Mouse (Mus musculus) heart, postnatal 10 days (tissue): ENCODE measurements at regions not wholly inside any gene's neighbourhood (a gene's known extent, or its start where the extent isn't known, plus 50 kb on each side); places are given as distances from the start of the nearest gene placed in this dataset.
A peak's percentile ranks its signal among the peaks of the same experiment; 100 is the strongest.

Experiments used
- DNase-seq, 2 experiments: peaks; one replicate each; pipeline ENCODE4 v3.0.0; 2021
- intact Hi-C: fragments of 180-260 bp; cut with DNase I; formaldehyde crosslinking; loops from one replicate; pipeline ENCODE4 v1.15.1; 2025

DNA sequence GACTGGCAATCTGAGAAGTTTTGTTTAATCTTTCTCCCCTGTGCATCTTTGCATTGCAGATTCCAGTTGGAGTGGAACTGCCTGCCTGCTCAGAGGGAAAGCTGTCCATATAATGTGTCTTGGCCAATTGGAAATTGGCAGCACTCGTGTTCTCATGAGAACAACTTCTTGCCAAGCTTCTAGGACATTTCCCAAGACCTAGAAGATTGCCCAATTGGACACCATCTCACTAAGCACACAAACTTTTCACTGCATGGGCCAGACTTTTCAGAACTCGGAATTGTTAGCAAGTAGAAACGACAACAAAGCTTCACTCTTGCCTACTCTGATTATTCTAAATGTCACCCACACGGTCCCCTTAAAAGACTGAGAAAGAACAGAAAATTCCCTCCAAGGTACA, 409.8 kb downstream of the Rwdd3 start:
- intact Hi-C loops = no loop called here
- DNase-seq = peak; percentile 4 to 13

DNA sequence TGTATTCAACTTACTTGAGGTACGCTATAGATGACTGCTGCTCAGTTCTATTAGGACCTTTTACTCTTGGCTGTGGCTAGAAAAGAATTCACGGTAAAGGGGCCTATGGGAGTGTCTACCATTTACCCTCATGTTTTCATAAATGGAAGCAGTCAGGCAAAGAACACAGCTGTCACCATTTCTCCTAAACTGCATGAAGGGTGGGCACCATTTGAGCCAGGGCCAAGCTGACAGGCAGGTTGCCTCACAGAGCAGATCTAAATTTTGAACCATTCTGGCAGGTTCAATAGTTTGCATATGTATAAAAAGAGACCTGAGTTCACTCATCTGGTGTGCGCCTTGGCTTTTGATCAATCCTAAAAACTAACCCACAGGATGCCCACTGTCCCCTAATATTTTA, 410.3 kb downstream of the Rwdd3 start:
- intact Hi-C loops = no loop called here
- no peak for DNase-seq

DNA sequence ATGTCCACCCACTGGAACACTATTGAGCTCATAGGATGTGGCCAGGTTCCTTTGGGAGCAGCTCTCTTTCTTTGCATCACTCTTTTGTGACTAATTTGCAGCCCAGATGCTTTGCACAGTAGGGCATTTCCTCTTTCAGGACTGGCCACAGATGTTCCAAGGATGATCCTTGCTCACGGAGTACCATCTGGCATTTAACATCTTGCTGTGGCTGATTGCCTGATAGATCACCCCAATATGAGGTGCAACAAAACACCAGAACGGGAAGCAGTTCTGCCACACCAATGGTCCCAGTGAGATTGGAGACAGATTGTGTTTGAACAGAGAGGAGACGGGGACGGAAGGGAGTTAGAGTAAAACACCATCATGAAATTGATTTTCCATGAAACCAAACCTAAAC, 423.0 kb downstream of the Rwdd3 start:
- DNase-seq = no peak
- intact Hi-C loops = no loop called here

DNA sequence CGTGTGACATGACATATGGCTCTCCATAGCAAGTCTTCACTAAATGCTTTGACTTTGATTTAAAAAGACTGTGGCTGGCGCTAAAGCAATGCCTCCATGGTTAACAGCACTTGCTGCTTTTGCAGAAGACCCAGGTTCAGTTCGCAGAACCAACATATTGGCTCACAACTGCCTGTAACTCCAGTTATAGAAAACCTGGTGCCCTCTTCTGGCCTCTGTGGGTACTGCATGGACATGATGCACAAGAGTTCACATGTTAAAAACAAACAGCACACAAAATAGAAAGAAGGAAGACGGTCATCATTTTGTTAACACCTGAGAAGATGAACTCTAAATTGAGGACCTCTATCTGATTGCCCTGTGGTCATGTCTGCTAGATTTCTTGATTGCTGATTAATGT, 423.8 kb downstream of the Rwdd3 start:
- DNase-seq = peak in 1 of 2 experiments; percentile 4
- intact Hi-C loops = no loop called here

DNA sequence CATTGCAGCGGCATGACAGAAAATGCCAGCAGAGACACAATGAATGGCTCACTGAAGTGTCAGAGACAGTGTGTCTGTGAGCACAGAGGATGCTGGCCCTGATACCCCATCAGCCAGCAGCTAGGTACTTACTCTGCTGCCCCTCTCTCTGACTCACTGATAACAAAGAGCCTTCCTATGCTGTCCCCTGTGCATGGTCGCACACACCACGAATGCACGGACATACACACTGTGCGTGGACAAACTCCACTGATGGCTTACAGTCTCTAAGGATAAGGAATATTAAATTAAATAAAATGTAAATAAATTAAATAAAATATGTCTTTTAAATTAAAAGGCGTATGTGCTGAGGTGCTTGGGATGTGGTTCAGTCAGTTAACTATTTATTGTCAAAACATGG, 438.2 kb downstream of the Rwdd3 start:
- intact Hi-C loops = no loop called here
- no peak for DNase-seq

DNA sequence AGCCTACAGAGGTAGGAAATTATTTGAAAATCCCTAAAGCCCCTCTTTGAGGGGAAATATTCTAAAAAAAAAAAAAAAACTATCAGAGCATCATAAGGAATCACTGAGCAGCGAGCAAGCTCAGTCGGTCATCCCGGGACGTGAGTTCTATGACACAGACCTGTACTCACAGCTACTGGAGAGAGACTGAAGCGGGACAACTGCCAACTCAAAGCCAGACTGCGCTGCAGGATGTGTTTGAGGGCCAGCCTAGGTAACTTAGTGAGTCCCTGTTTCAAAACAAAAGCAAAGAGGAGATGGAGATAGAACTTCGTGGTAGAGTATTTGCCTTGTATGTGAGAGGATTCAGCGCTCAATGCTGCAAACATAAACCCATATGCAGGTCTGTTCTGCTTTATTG, 439.1 kb downstream of the Rwdd3 start:
- no peak for DNase-seq
- intact Hi-C loops = no loop called here

DNA sequence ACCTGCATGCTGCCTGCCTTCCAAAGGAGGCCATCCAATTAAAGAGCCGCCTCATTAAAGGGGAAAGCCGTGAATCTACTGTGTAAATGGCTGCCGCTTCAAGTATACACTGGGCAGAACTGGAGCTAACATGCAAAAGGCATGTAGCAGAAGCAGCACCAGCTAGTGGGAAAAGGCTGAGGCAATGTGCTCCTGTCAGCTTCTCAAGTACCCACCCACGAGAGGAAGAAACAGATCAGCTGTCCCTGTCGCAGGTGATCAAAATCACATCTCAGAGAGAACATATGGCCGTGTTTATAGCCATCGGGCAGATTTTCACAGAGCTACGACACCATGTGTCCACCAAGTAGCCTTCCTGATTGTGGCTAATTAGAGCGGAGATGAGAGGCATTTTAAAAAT, 440.2 kb downstream of the Rwdd3 start:
- no peak for DNase-seq
- intact Hi-C loops = no loop called here

DNA sequence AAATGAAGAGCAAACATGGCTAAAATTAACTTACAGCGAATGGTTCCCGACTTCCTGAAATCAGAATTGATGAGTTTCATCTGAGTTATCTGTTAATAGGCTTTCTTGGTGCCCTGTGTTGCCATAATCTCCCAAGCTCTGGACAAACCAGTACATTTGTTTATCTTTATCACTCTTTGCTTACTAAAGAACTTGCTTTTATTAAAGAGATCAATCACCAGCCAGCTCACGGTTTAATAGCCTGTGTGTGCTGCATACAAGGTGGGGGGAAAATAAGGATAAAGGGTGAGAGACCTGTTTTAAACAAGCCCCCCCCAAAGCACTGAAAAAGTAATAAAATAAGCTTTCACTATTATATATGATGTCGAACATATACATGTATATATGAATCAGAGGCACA, 441.3 kb downstream of the Rwdd3 start:
- DNase-seq = no peak
- intact Hi-C loops = no loop called here

DNA sequence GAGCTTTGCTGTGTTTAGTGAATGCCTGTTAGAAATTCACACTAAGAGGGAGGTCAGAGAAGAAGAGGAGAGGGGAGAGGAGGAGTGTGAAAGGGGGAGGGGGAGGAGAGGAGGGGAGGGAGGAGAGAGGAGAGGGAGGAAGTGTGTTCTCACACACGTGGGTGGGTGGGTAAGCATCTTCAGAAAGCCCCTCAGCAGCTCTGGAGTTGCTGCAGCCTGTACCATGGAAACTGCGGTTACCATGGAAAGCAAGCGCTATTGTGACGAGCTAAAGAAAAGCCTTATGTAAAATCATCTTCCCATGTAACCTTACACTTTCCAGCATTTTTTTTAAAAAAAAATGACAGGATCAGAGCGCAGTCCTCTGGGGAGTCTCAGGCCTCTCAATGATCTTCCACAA, 441.8 kb downstream of the Rwdd3 start:
- intact Hi-C loops = no loop called here

DNA sequence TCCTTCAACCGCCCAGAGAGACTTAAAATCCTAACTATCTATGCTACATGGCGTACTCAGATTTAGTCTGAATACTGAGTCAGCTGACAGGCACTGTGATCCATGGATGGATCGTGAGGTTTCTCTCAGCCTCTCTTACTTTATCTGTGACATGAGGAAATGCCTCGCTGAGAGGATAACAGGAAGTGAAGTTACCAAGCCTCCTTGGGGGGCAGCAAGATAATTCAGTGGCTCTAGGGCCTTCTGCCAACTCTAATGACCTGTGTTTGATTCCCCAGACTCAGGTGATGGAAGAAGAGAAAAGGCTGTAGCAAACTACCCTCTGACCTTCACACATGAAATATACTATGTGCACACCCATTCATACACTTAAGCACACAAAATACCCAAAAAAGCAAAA, 486.3 kb downstream of the Rwdd3 start:
- intact Hi-C loops = no loop called here

More for the DNA sequence above, 441.8 kb downstream of the Rwdd3 start:
- no peak for DNase-seq

DNA sequence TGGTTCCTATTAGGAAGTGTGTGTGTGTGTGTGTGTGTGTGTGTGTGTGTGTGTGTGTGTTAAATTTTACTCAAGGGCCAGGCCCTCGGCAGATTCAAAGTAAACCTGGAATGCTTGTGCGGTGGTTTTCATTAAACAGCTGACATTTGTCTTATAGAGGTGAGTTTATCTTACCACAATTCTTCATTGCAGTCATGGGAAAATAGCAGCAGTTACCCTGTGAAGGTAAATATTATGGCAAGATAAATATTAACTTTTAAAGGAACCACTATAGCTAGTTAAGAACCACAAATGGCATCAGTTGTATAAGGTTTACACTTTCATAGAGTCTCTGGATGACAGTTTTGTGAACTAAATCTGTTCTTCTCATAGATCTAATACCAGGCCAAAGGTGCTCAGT, 495.6 kb downstream of the Rwdd3 start:
- no peak for DNase-seq
- intact Hi-C loops = no loop called here

More for the DNA sequence above, 486.3 kb downstream of the Rwdd3 start:
- no peak for DNase-seq

DNA sequence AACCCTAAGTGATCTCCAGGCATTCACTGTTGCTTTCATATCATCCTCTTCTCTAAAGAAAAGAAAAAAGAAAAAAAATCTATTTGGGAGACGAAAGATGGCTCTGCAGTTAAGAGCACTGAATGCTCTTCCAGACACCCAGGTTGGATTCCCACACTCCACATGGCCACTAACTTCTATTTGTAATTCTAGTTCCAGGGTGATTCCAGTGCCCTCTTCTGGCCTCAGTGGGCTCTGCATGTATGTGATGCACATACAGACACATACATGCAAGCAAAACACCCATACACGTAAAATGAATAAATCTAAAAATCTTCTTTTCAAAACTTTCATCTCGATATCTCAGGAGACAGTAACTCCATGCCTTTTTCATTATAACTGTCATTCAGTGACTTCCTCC, 502.8 kb downstream of the Rwdd3 start:
- DNase-seq = no peak
- intact Hi-C loops = no loop called here

DNA sequence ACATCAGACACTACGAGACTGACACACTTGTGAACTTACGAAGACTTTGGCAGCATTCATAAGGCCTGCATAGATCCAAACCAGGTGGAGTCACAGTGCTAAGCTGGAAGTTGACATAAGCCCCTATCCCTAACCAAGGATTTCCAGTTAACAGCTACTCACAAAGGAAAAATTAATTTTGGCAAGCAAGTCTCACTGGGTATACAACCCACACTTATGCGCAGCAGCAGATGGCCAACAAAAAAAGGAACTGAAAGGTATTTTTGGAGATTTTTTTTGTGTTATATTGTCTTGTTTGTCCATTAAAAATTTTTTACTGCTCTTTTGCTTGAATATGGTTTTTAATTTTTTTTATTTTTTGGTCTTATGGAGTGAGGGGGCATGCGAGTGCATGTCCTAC, 509.0 kb downstream of the Rwdd3 start:
- intact Hi-C loops = no loop called here
- no peak for DNase-seq

DNA sequence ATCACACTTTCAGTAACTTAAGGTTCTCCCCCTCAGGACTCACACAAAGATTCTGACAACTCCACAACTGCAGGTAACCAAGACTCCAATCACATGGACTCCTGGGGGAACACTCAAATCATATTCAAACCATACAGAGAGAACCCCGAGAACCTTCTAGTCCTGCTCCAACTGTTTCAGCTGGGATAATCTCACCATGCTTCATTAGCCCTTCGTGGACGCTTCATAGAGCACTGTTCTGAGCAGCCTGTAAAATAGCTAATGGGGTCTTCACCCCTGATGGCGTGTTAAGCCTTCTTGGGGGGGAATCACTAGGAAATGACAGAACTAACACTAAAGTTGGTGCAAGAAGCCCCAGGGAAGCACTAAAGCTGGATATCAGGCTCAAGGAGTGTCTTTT, 510.7 kb downstream of the Rwdd3 start:
- no peak for DNase-seq
- intact Hi-C loops = no loop called here

DNA sequence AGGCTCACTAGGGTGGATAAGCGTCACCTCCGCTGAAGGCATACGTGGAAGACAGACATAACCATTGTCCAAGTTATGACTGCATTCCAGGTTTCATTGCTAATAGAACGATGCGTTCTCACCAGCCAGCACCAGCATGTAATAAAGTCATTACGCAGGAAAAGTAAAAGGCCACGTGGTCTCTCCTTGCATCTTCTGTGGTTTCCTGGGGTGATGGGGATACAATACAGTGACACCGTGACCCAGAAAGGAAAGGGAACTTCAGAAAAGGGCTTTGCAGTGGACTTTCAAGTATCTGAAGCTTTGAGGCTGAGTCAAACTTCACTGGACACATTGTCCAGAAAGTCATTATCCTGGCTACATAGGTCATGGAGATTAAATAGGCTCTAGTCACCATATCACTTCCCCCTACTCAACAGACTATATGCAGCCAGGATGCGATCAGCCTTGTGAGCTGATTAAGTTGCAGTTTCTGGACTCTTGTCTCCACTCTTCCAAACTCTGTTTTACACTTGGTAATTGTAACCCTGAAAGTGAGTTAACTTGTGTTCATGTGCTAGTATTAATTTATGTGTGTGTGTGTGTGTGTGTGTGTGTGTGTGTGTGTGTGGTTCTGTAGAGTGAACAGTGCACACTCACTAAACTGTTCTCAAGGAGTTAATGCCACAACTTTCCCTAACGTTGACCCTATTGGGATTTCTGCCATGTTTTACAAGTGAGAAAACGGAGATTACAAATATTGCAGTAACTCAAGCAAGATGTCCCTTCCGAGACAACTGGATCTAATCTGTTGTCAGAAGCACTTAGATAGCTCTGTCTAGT, 522.2 kb downstream of the Rwdd3 start:
- DNase-seq = no peak
- intact Hi-C loops = no loop called here

DNA sequence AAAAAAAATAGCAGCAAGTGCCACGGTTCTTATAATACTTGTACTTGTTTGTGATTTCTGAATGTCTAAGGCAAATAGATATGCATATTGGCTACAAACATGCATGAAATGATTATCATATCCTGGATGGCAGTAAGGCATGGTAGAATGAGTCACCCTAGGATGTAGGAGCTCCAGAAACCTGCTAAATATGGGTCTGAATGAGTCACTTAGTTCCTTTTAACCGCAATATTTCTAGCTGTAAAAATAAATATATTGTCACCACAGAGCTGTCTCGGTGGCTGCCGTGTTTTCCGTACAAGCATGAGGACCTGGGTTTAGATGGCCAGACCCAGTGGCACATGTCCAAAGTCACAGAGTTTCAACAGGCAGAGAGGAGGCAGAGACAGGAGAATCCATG, 523.1 kb downstream of the Rwdd3 start:
- no peak for DNase-seq
- intact Hi-C loops = no loop called here

DNA sequence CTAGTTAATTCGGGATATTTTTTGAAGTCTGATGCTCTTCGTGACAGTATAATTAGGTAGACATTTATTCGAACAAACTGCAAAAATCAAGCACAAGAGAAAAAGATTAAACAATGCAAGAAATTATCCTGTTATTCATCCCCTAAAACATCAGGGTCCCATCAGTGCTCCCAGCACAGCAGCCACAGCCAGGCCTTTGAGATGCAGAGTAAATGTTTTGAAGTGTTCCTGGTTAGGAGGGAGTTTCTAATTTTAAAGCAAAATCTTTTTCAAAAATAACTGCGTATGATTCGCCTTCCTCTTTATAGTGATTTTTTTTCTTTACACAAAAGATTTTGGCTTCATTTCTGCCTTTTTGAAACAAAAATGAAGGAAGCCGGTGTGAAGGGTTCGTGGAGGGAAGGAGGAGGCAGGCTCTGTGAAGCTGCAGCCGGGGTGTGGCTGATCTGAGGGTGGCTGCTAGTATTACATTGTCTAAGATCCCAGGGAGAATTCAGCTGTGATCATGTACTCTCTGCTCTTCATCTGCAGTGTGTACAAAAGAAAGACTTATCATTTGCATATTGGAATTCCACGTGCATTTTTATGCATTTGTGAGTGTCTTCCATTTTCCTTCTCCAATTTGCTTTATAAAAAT, 534.7 kb downstream of the Rwdd3 start:
- intact Hi-C loops = no loop called here
- no peak for DNase-seq

DNA sequence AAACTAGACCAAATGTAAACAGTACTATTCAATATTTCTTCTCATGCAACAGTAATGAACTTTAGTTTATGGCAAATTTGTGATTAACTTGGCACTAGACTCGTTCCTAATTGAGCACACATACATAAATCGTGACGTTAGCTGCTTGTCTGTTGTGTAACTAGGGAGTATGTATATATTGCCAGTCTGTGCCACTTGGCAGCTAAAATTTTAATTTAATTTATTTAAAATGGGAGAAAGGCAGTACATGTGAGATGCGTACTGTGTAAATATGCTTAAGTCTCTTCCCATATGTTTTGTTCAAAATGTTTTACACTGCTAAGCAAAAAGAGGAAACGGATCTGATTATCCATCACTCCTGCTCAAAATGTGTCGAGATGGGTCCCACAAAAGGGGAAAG, 553.1 kb downstream of the Rwdd3 start:
- DNase-seq = no peak
- intact Hi-C loops = no loop called here

DNA sequence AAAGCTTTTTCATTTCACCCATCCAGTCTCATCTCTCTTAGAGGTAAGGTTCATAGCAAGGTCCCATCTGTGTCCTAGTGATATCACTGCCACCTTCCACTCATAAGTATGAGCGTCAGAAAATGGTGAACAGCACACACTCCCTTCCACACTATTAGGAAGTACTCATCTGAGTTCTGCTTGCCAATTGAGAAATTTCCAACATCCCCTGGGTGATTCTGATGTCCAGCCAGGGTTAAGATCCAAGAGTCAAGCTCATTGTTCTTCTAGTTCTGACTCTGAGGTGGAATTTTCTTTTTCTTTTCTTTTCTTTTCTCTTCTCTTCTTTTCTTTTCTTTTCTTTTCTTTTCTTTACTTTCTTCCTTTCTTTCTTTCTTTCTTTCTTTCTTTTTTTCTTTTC, 577.3 kb downstream of the Rwdd3 start:
- intact Hi-C loops = no loop called here
- no peak for DNase-seq

DNA sequence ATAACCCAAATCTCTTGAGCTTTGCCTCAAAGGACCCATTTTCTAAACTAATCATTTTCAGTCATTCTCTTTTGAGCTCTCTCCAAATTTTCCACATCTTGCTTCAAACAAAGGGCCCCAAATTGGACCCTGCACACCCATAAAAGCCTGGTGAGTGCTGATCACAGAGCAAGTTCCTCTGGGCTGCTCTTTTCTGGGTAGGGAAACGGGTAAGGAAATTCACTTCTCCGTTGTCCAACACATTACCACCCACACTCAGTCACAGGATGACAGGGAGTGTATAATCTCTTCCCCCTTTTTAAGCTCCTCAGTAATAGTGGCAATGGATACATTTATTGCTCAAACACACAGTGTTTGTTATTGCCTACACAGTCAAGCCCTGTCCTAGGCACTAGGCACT, 580.3 kb downstream of the Rwdd3 start:
- no peak for DNase-seq
- intact Hi-C loops = no loop called here

DNA sequence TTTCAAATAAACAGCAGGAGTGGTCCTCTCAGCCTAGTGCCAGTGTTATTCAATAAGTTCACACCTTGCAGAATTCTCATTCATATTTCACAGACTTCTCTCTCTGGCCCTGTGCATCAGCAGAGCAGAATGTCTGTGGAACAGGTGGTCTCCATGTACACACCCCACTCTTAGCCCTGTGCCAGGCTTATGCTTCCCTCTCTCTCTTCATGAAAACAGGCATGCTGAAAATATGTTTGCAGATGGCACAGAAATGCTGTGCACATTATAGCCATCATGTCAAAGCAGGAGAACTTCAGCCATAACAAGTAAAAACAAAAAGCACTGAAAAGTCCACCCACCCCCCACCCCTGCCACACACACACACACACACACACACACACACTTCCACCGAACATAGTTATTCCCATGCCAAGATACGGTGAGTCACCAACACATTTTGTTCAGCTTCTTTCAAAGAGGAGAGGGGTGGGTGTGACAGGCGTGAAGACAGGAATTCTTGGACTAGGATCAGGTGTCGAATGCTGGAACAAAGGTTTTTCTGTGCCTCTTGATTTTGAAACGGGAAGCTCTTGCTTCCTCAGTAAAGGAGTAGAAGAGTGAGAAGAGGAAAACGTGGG, 600.6 kb downstream of the Rwdd3 start:
- intact Hi-C loops = no loop called here
- no peak for DNase-seq
